In genomic region chr13:52765508-52766181, GRCm38 (mm10) we compare ENCODE assay signal across 9 mouse cellular contexts.
DNase-seq lines count a peak whose midpoint lies in the region; ATAC-seq and TF ChIP-seq lines count a peak whose summit lies in the region.
"Had no signal": no experiment of that assay in that cellular context is flagged by ENCODE, and none has a peak within 500 bp of the region (broad histone marks: within the 10 kb centered on the region; RNA-seq: fewer than 3 reads in every experiment).

No protein-coding gene starts in this region.

- H3K36me3 ChIP-seq in forebrain, postnatal 0 days (ENCODE audit: insufficient read depth) = no peaks in the 10 kb centered on the region
- H3K36me3 ChIP-seq in midbrain, postnatal 0 days (ENCODE audit: insufficient read depth, low read length) = no peaks in the 10 kb centered on the region

- ATAC-seq in forebrain, postnatal 0 days = peak; percentile 72
- ATAC-seq in midbrain, postnatal 0 days (ENCODE audit: low FRiP score) = peak; percentile 52; the same call in 1 of the 2 replicates
- ATAC-seq in erythroblast, adult 5-6 weeks (replicated peaks; ENCODE audit: low FRiP score, poor library complexity, severe bottlenecking) = no peak

- no peak for TF ChIP-seq CTCF in forebrain, postnatal 0 days (IDR thresholded peaks at IDR 0.05; ENCODE audit: low read depth)
- no peak for TF ChIP-seq CTCF in midbrain, postnatal 0 days (IDR thresholded peaks at IDR 0.05)

- H3K27ac ChIP-seq in forebrain, postnatal 0 days (ENCODE audit: low read depth, low read length) = peak overlapping the region; percentile 42
- peak overlapping the region; percentile 7; the same call in 1 of the 2 replicates for H3K27ac ChIP-seq in midbrain, postnatal 0 days (ENCODE audit: low read depth, low read length)

- intact Hi-C loops in heart, postnatal 14 days (cut with DNase I) = no loop called here

- DNase-seq in urinary bladder, postnatal 14 days (ENCODE audit: low spot score) = peak; percentile 72
- DNase-seq in urinary bladder, adult 2 months (ENCODE audit: low spot score) = no peak
- DNase-seq in forebrain, postnatal 0 days = peak; percentile 83
- peak; percentile 44 to 58 for DNase-seq in heart, postnatal 14 days
- peak; percentile 18 to 43 for DNase-seq in left cerebral cortex, adult 8-10 months (ENCODE audit: low spot score in 2 of 2)
- DNase-seq in midbrain, postnatal 0 days (ENCODE audit: low spot score) = peak; percentile 71
- peak; percentile 28 to 65 for DNase-seq in urinary bladder, postnatal 4 days (ENCODE audit: low spot score in 2 of 2)

- H3K4me1 ChIP-seq in forebrain, postnatal 0 days (ENCODE audit: insufficient read depth) = peaks cover 16% of the 10 kb centered on the region; the same call in 1 of the 2 replicates
- peaks cover 13% of the 10 kb centered on the region for H3K4me1 ChIP-seq in midbrain, postnatal 0 days (ENCODE audit: insufficient read depth, low read length)

- WGBS in forebrain, postnatal 0 days = 9% methylated on average over 13 of the region's 13 CpGs
- 14% methylated on average over 13 of the region's 13 CpGs for WGBS in midbrain, postnatal 0 days

- H3K9me3 ChIP-seq in forebrain, postnatal 0 days (ENCODE audit: low read length) = no peaks in the 10 kb centered on the region
- H3K9me3 ChIP-seq in midbrain, postnatal 0 days (ENCODE audit: low read length) = no peaks in the 10 kb centered on the region

- no peaks in the 10 kb centered on the region for H3K27me3 ChIP-seq in forebrain, postnatal 0 days (ENCODE audit: insufficient read depth, low read length)
- no peaks in the 10 kb centered on the region for H3K27me3 ChIP-seq in midbrain, postnatal 0 days (ENCODE audit: insufficient read depth, low read length)

- no peak overlapping the region; the same call in 1 of the 2 replicates for H3K4me2 ChIP-seq in forebrain, postnatal 0 days (ENCODE audit: low read depth)
- no peak overlapping the region for H3K4me2 ChIP-seq in midbrain, postnatal 0 days (ENCODE audit: low read depth, low read length, poor library complexity, severe bottlenecking)

- H3K4me3 ChIP-seq in forebrain, postnatal 0 days (ENCODE audit: low read depth, low read length) = no peak overlapping the region
- H3K4me3 ChIP-seq in midbrain, postnatal 0 days (ENCODE audit: low read depth, low read length) = no peak overlapping the region
- H3K4me3 ChIP-seq: megakaryocyte, embryonic 14.5 days had no signal

- H3K9ac ChIP-seq in forebrain, postnatal 0 days = peak overlapping the region; percentile 29; the same call in 1 of the 2 replicates
- 0 out of 2 replicates have a peak overlapping the region, but pooled peaks have one; percentile 8 for H3K9ac ChIP-seq in midbrain, postnatal 0 days (replicated peaks; ENCODE audit: low read length, poor library complexity, severe bottlenecking)
